Mouse (Mus musculus) CH12.LX (cell line): ENCODE results near the gene Ndufv3. TPM values are rescaled to one million over a fixed set of nuclear protein-coding genes. Genes with fewer than 3 reads are reported as not detected.

Experiments
- DNase-seq: peaks from one replicate; pipeline ENCODE4 v3.0.0-alpha.2; 2013; ENCODE audit errors: extremely low read depth
- H3K27ac ChIP-seq: 2 replicates; pipeline ENCODE4 v1.5.1; 2012; ENCODE audit warnings: low read depth, mild to moderate bottlenecking, control low read depth, moderate library complexity; ENCODE audit not compliant: insufficient read depth
- H3K27me3 ChIP-seq: replicated peaks from 2 replicates; pipeline ENCODE3; 2012; ENCODE audit warnings: inconsistent platforms
- H3K36me3 ChIP-seq, 2 experiments: replicated peaks in 1 of 2; 2 replicates each; pipeline versions ENCODE3 to v1.6.1; 2012; ENCODE audit warnings: inconsistent platforms in 1 of 2, low read length in 1 of 2, mild to moderate bottlenecking in 1 of 2, mixed read lengths in 1 of 2, moderate library complexity in 1 of 2; ENCODE audit not compliant: control insufficient read depth in 1 of 2, insufficient read depth in 1 of 2
- H3K4me1 ChIP-seq, 2 experiments: 2 replicates each; pipeline ENCODE4 v1.6.1; 2012; ENCODE audit warnings: inconsistent platforms in 1 of 2, moderate library complexity in 1 of 2; ENCODE audit not compliant: insufficient read depth in 2 of 2, control insufficient read depth in 1 of 2
- H3K4me2 ChIP-seq: 2 replicates; pipeline ENCODE4 v1.6.1; 2012; ENCODE audit warnings: low read depth, mild to moderate bottlenecking, control low read depth; ENCODE audit not compliant: poor library complexity, insufficient read depth, severe bottlenecking
- H3K4me3 ChIP-seq, 3 experiments: fragments of 150-350 bp in 1 of 3; sonication (generic) in 1 of 3; replicated peaks in 1 of 3; 2 replicates each; pipeline versions ENCODE3 to v1.5.1; 2011 to 2012; ENCODE audit warnings: low read depth in 2 of 3, low read length in 2 of 3, mild to moderate bottlenecking in 2 of 3, moderate library complexity in 2 of 3, control low read depth in 1 of 3, improper control_type of control experiment in 1 of 3, inconsistent platforms in 1 of 3, mixed read lengths in 1 of 3; ENCODE audit not compliant: poor library complexity in 1 of 3
- H3K79me2 ChIP-seq: replicated peaks from 2 replicates; pipeline ENCODE4 v1.6.1; 2012; ENCODE audit warnings: mild to moderate bottlenecking, moderate library complexity; ENCODE audit not compliant: control insufficient read depth, poor library complexity, insufficient read depth, severe bottlenecking; ENCODE audit errors: extremely low read depth
- H3K9ac ChIP-seq: 2 replicates; pipeline ENCODE4 v1.6.1; 2012; ENCODE audit warnings: low read depth, mild to moderate bottlenecking, control low read depth, moderate library complexity; ENCODE audit not compliant: insufficient read depth
- H3K9me3 ChIP-seq: replicated peaks from 2 replicates; pipeline ENCODE3; 2012; ENCODE audit warnings: low read length, inconsistent platforms, mixed read lengths
- E2F4 ChIP-seq: IDR thresholded peaks from 2 replicates; pipeline ENCODE4 v1.6.1; 2011; ENCODE audit warnings: low read depth, low read length, improper control_type of control experiment; ENCODE audit not compliant: insufficient replicate concordance
- ETS1 ChIP-seq: conservative IDR thresholded peaks from 2 replicates; pipeline ENCODE4 v1.6.1; 2012; ENCODE audit warnings: low read depth, mild to moderate bottlenecking, inconsistent platforms, low read length, improper control_type of control experiment, moderate library complexity
- GABPA ChIP-seq: IDR thresholded peaks from 2 replicates; pipeline ENCODE4 v1.6.1; 2012; ENCODE audit warnings: low read depth, low read length, improper control_type of control experiment, inconsistent platforms; ENCODE audit not compliant: insufficient replicate concordance
- HCFC1 ChIP-seq: IDR thresholded peaks from 2 replicates; pipeline ENCODE4 v1.6.1; 2012; ENCODE audit warnings: low read depth, mild to moderate bottlenecking, inconsistent platforms, low read length, improper control_type of control experiment
- JUN ChIP-seq: IDR thresholded peaks from 2 replicates; pipeline ENCODE4 v1.6.1; 2011; ENCODE audit warnings: low read depth, mild to moderate bottlenecking, low read length, improper control_type of control experiment, moderate library complexity; ENCODE audit not compliant: insufficient read depth
- KAT2A ChIP-seq: IDR thresholded peaks from 2 replicates; pipeline ENCODE4 v1.6.1; 2012; ENCODE audit warnings: low read length, improper control_type of control experiment, inconsistent platforms; ENCODE audit not compliant: insufficient replicate concordance
- MAX ChIP-seq: IDR thresholded peaks from 2 replicates; pipeline ENCODE4 v1.6.1; 2011; ENCODE audit warnings: low read length, improper control_type of control experiment
- MAZ ChIP-seq: IDR thresholded peaks from 2 replicates; pipeline ENCODE4 v1.6.1; 2012; ENCODE audit warnings: low read depth, mild to moderate bottlenecking, inconsistent platforms, low read length, improper control_type of control experiment, moderate library complexity
- MEF2A ChIP-seq: IDR thresholded peaks from 2 replicates; pipeline ENCODE4 v1.6.1; 2014; ENCODE audit warnings: low read depth, mild to moderate bottlenecking, inconsistent platforms, low read length, improper control_type of control experiment, borderline replicate concordance
- MXI1 ChIP-seq: IDR thresholded peaks from 2 replicates; pipeline ENCODE4 v1.6.1; 2011; ENCODE audit warnings: mild to moderate bottlenecking, low read depth, low read length, improper control_type of control experiment
- PAX5 ChIP-seq: IDR thresholded peaks from 2 replicates; pipeline ENCODE4 v1.6.1; 2012; ENCODE audit warnings: low read length, inconsistent platforms, mixed read lengths
- POLR2AphosphoS2 ChIP-seq: IDR thresholded peaks from 2 replicates; pipeline ENCODE4 v1.6.1; 2011; ENCODE audit warnings: low read depth, low read length, improper control_type of control experiment
- RCOR1 ChIP-seq: conservative IDR thresholded peaks from 2 replicates; pipeline ENCODE4 v1.6.1; 2012; ENCODE audit warnings: low read depth, mild to moderate bottlenecking, inconsistent platforms, low read length, improper control_type of control experiment
- SIN3A ChIP-seq: IDR thresholded peaks from 2 replicates; pipeline ENCODE4 v1.6.1; 2012; ENCODE audit warnings: low read length, improper control_type of control experiment, inconsistent platforms
- UBTF ChIP-seq: IDR thresholded peaks from 2 replicates; pipeline ENCODE4 v1.6.1; 2012; ENCODE audit warnings: low read depth, mild to moderate bottlenecking, inconsistent platforms, low read length, improper control_type of control experiment, moderate library complexity
- ZKSCAN1 ChIP-seq: IDR thresholded peaks from 2 replicates; pipeline ENCODE4 v1.6.1; 2012; ENCODE audit warnings: low read depth, inconsistent platforms, low read length, improper control_type of control experiment, borderline replicate concordance
- ZNF384 ChIP-seq: IDR thresholded peaks from 2 replicates; pipeline ENCODE4 v1.6.1; 2012; ENCODE audit warnings: low read depth, low read length, improper control_type of control experiment, inconsistent platforms
- dilution Hi-C: fragments of 300-500 bp; cut with MboI; formaldehyde crosslinking; loops from 2 replicates; pipeline ENCODE4 v1.14.3; 2020; ENCODE audit warnings: low sequenced_read_pairs; ENCODE audit not compliant: extremely low pct_unique_long_range_greater_than_20kb, extremely low pct_ligation_motif_present
- in situ Hi-C: fragments of 300-500 bp; cut with MboI; formaldehyde crosslinking; loops from 3 replicates; pipeline ENCODE4 v1.14.3; 2019; ENCODE audit warnings: low sequenced_read_pairs, low pct_ligation_motif_present, low pct_unique_long_range_greater_than_20kb, mixed read lengths
- polyA plus RNA-seq: library from polyadenylated mRNA; unstranded; fragments of >175 nt; gene quantifications from 2 replicates; pipeline ENCODE4 v1.2.1, GENCODE M21; 2012; ENCODE audit warnings: low read depth; ENCODE audit not compliant: insufficient read length
- total RNA-seq, 2 experiments: library from RNA; depleted of rRNA; stranded (reverse); fragments of 300-350 nt in 1 of 2; fragments of >200 nt in 1 of 2; gene quantifications; 2 replicates each; pipeline ENCODE4 v1.2.3; 2012 to 2014

The Ndufv3 gene
- total and polyA plus RNA-seq, 3 experiments, result 292 to 409 (median 298) TPM

DNA sequence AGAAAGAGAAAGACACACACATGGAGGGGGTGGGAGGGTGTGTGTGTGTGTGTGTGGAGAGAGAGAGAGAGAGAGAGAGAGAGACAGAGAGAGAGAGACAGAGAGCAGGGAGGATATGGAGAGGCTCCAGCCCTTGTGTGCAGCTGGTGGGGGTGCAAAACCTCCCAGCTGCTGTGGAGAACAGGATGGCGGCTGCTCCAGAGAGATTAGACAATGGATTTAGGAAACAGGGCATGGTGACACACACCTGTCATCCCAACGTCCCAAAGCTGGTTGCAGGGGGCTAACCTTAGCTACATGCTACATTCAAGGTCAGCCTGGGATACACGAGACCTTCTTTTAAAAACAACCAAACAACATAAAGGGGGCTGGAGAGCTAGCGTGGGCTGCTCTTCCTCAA lies 36.3 kb downstream of the Ndufv3 start:
- peaks cover 6% of the 10 kb centered on the region for H3K79me2 ChIP-seq
- dilution Hi-C loops, result no loop called here
- H3K4me2 ChIP-seq, result no peak overlapping the region
- peaks cover 4 to 22% of the 10 kb centered on the region in 2 experiments; a peak in 3 of 4 replicates for H3K4me1 ChIP-seq
- H3K27me3 ChIP-seq, result no peaks in the 10 kb centered on the region
- no peak overlapping the region for H3K27ac ChIP-seq
- H3K4me3 ChIP-seq, result no peak overlapping the region
- TF ChIP-seq ZKSCAN1 (no peak), MAZ (no peak), GABPA (no peak), UBTF (no peak), KAT2A (no peak), PAX5 (no peak), MAX (no peak), ETS1 (no peak), HCFC1 (no peak), RCOR1 (no peak), E2F4 (no peak), MXI1 (no peak), JUN (no peak), ZNF384 (no peak)
- no peak overlapping the region for H3K9ac ChIP-seq
- no peaks in the 10 kb centered on the region for H3K9me3 ChIP-seq
- in situ Hi-C loops, result no loop called here
- DNase-seq, result no peak
- H3K36me3 ChIP-seq, result peaks cover 13 to 35% of the 10 kb centered on the region in 2 experiments

DNA sequence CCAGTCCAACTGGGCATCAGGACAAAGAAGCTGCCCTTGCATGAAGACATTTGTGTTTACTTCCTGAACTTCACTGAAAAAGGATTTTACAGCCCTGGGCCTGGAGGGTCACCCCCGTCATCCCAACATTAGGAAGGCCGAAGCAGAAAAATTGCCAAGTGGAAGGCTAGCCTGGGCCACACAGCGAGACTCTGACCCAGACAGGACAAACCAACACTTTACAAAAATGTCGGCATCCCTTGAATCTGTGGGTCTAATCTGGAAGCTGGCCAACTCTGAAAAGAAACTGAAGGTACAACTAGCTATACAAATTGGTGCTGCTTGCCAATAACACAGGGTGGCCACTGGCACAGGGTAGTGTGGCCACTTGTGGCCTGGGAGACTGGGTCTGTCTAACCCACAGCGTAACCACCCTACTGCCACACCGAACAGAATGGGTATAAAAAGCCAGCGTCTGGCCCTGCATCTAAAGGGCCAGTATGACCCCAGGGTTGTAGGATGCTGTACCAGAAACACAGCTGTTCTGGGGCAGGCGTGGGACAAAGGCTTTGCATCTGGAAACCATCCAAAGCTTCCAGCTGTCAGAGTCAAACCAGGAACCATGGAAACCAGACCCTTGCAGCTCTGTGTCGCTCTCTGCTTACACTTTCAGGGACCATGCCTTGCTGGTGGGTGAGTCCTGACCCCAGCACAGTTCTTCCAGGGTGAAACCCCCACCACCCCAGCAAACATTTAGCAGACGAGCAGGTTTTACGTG lies 37.4 kb downstream of the Ndufv3 start:
- TF ChIP-seq POLR2AphosphoS2, result no peak
- TF ChIP-seq MEF2A, result no peak
- TF ChIP-seq SIN3A, result 0 out of 2 replicates have a peak, but pooled peaks have one; percentile 53
- TF ChIP-seq, all 38 proteins: peak for 1
- peak; percentile 16 for DNase-seq
- H3K36me3 ChIP-seq, result peaks cover 8 to 27% of the 10 kb centered on the region in 2 experiments
- peak overlapping the region; percentile 92 for H3K4me2 ChIP-seq
- in situ Hi-C loops (no loop called here), dilution Hi-C loops (no loop called here)
- peaks cover 6% of the 10 kb centered on the region for H3K79me2 ChIP-seq
- H3K27me3 ChIP-seq, result no peaks in the 10 kb centered on the region
- no peak overlapping the region for H3K27ac ChIP-seq
- H3K9ac ChIP-seq, result peak overlapping the region; percentile 95
- peak overlapping the region; percentile 65 to 92 (median 80) for H3K4me3 ChIP-seq
- peaks cover 4 to 22% of the 10 kb centered on the region in 2 experiments; a peak in 3 of 4 replicates for H3K4me1 ChIP-seq
- no peaks in the 10 kb centered on the region for H3K9me3 ChIP-seq
